Mouse (Mus musculus) stomach, embryonic 16.5 days (tissue): Measurements from ENCODE around the gene Zmym1. TPM values are rescaled to one million over a fixed set of nuclear protein-coding genes. Genes with fewer than 3 reads are reported as not detected.

Source experiments
- ATAC-seq: fragments of 200-750 bp; cut with Nextera tagmentation; 2 replicates; pipeline ENCODE4 v1.8.0; 2017; ENCODE audit warnings: moderate number of reproducible peaks, moderate TSS enrichment; ENCODE audit not compliant: insufficient read depth, low FRiP score
- H3K27ac ChIP-seq: fragments of 300-500 bp; sonication (generic); 2 replicates; pipeline ENCODE4 v1.5.1; 2014; ENCODE audit warnings: low read length
- H3K27me3 ChIP-seq: fragments of 300-500 bp; sonication (generic); 2 replicates; pipeline ENCODE4 v1.6.1; 2014; ENCODE audit warnings: low read length, control low read depth, mixed read lengths; ENCODE audit not compliant: control insufficient read depth, insufficient read depth
- H3K36me3 ChIP-seq: fragments of 300-500 bp; sonication (generic); 2 replicates; pipeline ENCODE4 v1.6.1; 2014; ENCODE audit warnings: low read length; ENCODE audit not compliant: control insufficient read depth, insufficient read depth
- H3K4me1 ChIP-seq: fragments of 300-500 bp; sonication (generic); 2 replicates; pipeline ENCODE4 v1.6.1; 2014; ENCODE audit warnings: low read length, control low read depth, mixed read lengths; ENCODE audit not compliant: control insufficient read depth, insufficient read depth
- H3K4me2 ChIP-seq: fragments of 300-500 bp; sonication (generic); 2 replicates; pipeline ENCODE4 v1.6.1; 2014; ENCODE audit warnings: low read depth, low read length, mixed read lengths
- H3K4me3 ChIP-seq: fragments of 300-500 bp; sonication (generic); replicated peaks from 2 replicates; pipeline ENCODE4 v1.5.1; 2014; ENCODE audit warnings: mild to moderate bottlenecking, low read length
- H3K9ac ChIP-seq: fragments of 300-500 bp; sonication (generic); 2 replicates; pipeline ENCODE4 v1.6.1; 2014; ENCODE audit warnings: low read length
- H3K9me3 ChIP-seq: fragments of 300-500 bp; sonication (generic); replicated peaks from 2 replicates; pipeline ENCODE4 v1.6.1; 2016; ENCODE audit warnings: low read length, control low read depth; ENCODE audit not compliant: control insufficient read depth
- whole genome bisulfite sequencing: fragments of 180-500 bp; shearing (Covaris S2); extraction: QIAGEN DNeasy Blood & Tissue Kit; methylation state at CpG from one replicate; pipeline ENCODE4 v1.1.7; 2014; 5-methylcytosine and 5-hydroxymethylcytosine counted together
- polyA plus RNA-seq: library from polyadenylated mRNA; unstranded; fragments of >200 nt; fragmentation: Nextera tagmentation; extraction: Ambion mirVana; gene quantifications from 2 replicates; pipeline ENCODE4 v1.2.1, GENCODE M21; 2015

Gene Zmym1
- polyA plus RNA-seq, 1 experiment from 2014 or later, result 18.0 TPM

- H3K27ac ChIP-seq, result no peak overlapping the region
- H3K27me3 ChIP-seq, result no peaks in the 10 kb centered on the region
- no peaks in the 10 kb centered on the region for H3K9me3 ChIP-seq
- no peak overlapping the region for H3K4me3 ChIP-seq
- no peak for ATAC-seq
- no peak overlapping the region for H3K9ac ChIP-seq
- no peaks in the 10 kb centered on the region for H3K4me1 ChIP-seq
- 83% methylated on average over 8 of the region's 8 CpGs for WGBS
- peaks cover 34% of the 10 kb centered on the region for H3K36me3 ChIP-seq
- H3K4me2 ChIP-seq, result no peak overlapping the region
Measured at GRCm38 (mm10) chr4:127037908-127038827, 22.8 kb downstream of the Zmym1 start.

GRCm38 (mm10) chr4:127037158-127037557, 23.8 kb downstream of the Zmym1 start:
- no peak for ATAC-seq
- no peak overlapping the region for H3K27ac ChIP-seq
- no peak overlapping the region for H3K9ac ChIP-seq
- H3K9me3 ChIP-seq, result no peaks in the 10 kb centered on the region
- 86% methylated on average over 3 of the region's 3 CpGs for WGBS
- H3K27me3 ChIP-seq, result no peaks in the 10 kb centered on the region
- peaks cover 40% of the 10 kb centered on the region for H3K36me3 ChIP-seq
- no peaks in the 10 kb centered on the region for H3K4me1 ChIP-seq
- H3K4me3 ChIP-seq, result no peak overlapping the region
- H3K4me2 ChIP-seq, result no peak overlapping the region

GRCm38 (mm10) chr4:127027228-127028190, 33.4 kb downstream of the Zmym1 start:
- no peak for ATAC-seq
- peaks cover 18% of the 10 kb centered on the region for H3K4me1 ChIP-seq
- no peaks in the 10 kb centered on the region for H3K9me3 ChIP-seq
- H3K4me2 ChIP-seq, result no peak overlapping the region
- 60% methylated on average over 4 of the region's 4 CpGs for WGBS
- H3K4me3 ChIP-seq, result no peak overlapping the region
- H3K27me3 ChIP-seq, result no peaks in the 10 kb centered on the region
- H3K36me3 ChIP-seq, result peaks cover 40% of the 10 kb centered on the region
- no peak overlapping the region for H3K27ac ChIP-seq
- H3K9ac ChIP-seq, result no peak overlapping the region

GRCm38 (mm10) chr4:127026826-127027225, 34.1 kb downstream of the Zmym1 start:
- no peak overlapping the region for H3K9ac ChIP-seq
- no peaks in the 10 kb centered on the region for H3K9me3 ChIP-seq
- H3K4me1 ChIP-seq, result peaks cover 18% of the 10 kb centered on the region
- ATAC-seq, result no peak
- no peaks in the 10 kb centered on the region for H3K27me3 ChIP-seq
- H3K4me3 ChIP-seq, result no peak overlapping the region
- H3K27ac ChIP-seq, result no peak overlapping the region
- H3K36me3 ChIP-seq, result peaks cover 36% of the 10 kb centered on the region
- H3K4me2 ChIP-seq, result no peak overlapping the region
- WGBS, result 87% methylated on average over 4 of the region's 4 CpGs

- ATAC-seq, result no peak
- Histone ChIP-seq H3K9ac (peak overlapping the region; percentile 19; the same call in 1 of the 2 replicates), H3K4me2 (peak overlapping the region; percentile 88), H3K9me3 (no peaks in the 10 kb centered on the region), H3K27ac (no peak overlapping the region), H3K27me3 (no peaks in the 10 kb centered on the region), H3K4me1 (peaks cover 21% of the 10 kb centered on the region), H3K36me3 (peaks cover 20% of the 10 kb centered on the region), H3K4me3 (peak overlapping the region; percentile 83)
- WGBS, result 29% methylated on average over 1 of the region's 1 CpGs
Measured at GRCm38 (mm10) chr4:127024240-127024639, 36.7 kb downstream of the Zmym1 start.

GRCm38 (mm10) chr4:127023201-127023600, 37.8 kb downstream of the Zmym1 start:
- ATAC-seq, result no peak
- Histone ChIP-seq H3K36me3 (peaks cover 20% of the 10 kb centered on the region), H3K9me3 (no peaks in the 10 kb centered on the region), H3K4me3 (peak overlapping the region; percentile 83), H3K27ac (no peak overlapping the region), H3K9ac (peak overlapping the region; percentile 100), H3K4me2 (peak overlapping the region; percentile 88), H3K27me3 (no peaks in the 10 kb centered on the region), H3K4me1 (peaks cover 21% of the 10 kb centered on the region)
- WGBS, result under 1% methylated on average over 9 of the region's 9 CpGs

DNA sequence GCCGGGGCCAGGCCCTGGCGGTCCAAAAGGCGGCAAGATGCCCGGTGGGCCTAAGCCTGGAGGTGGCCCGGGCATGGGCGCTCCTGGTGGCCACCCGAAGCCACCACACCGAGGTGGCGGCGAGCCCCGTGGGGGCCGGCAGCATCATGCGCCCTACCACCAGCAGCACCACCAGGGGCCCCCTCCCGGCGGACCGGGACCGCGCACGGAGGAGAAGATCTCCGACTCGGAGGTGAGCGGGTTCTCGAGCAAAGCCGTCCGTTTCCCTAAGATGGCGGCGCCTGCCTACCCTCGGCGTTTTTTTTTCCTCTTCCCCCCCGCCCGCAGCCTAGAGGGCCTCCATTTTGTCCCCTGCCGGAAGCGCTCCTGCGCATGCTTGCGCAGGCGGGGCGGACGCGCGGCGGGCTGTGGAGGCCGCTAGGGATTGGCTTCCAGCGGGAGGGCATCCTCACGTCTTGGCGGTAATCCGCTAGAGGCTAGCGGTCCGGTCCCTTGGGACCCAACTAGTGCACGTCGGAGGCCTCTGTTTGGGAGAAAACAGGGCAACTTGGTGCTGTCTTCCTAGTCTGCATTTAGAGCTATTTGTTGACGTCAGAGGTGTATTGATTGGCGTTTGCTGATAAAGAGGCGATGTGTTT, 38.8 kb downstream of the Zmym1 start:
- Histone ChIP-seq H3K27ac (peak overlapping the region; percentile 98), H3K4me3 (peak overlapping the region; percentile 83), H3K4me1 (peaks cover 21% of the 10 kb centered on the region), H3K27me3 (no peaks in the 10 kb centered on the region), H3K9me3 (no peaks in the 10 kb centered on the region), H3K4me2 (peak overlapping the region; percentile 88), H3K36me3 (peaks cover 9% of the 10 kb centered on the region), H3K9ac (peak overlapping the region; percentile 100)
- WGBS, result 0% methylated on average over 52 of the region's 53 CpGs
- peak; percentile 74 for ATAC-seq

- no peaks in the 10 kb centered on the region for H3K27me3 ChIP-seq
- peaks cover 19% of the 10 kb centered on the region for H3K4me1 ChIP-seq
- peak within 1 kb of the TSS; percentile 98 for H3K27ac ChIP-seq
- 0% methylated on average over 71 of the region's 87 CpGs for WGBS
- no peaks in the 10 kb centered on the region for H3K9me3 ChIP-seq
- H3K36me3 ChIP-seq, result peaks cover 2% of the 10 kb centered on the region
- peak within 1 kb of the TSS; percentile 88 for H3K4me2 ChIP-seq
- peak within 1 kb of the TSS; percentile 83 for H3K4me3 ChIP-seq
- ATAC-seq, result peak; percentile 98
- H3K9ac ChIP-seq, result peak within 1 kb of the TSS; percentile 100
Measured at GRCm38 (mm10) chr4:127021151-127021945, 39.6 kb downstream of the Zmym1 start, which contains the start of gene Sfpq. Gene Sfpq, plus strand, starts transcription at chr4:127021324.
